ENCODE assay signal across 7 mouse cellular contexts in genomic region chr10:128058601-128059151, GRCm38 (mm10). TPM values are rescaled to one million over a fixed set of nuclear protein-coding genes. Genes with fewer than 3 reads are reported as not detected.
A peak's percentile ranks its signal among the peaks of the same experiment; 100 is the strongest.
DNase-seq lines count a peak whose midpoint lies in the region; ATAC-seq and TF ChIP-seq lines count a peak whose summit lies in the region.

Gene Ptges3 (plus strand): TSS chr10:128058954.

- H3K4me2 ChIP-seq in intestine, postnatal 0 days (replicated peaks; ENCODE audit: low read depth): peak within 1 kb of the TSS; percentile 78
- peak within 1 kb of the TSS; percentile 68 for H3K4me2 ChIP-seq in midbrain, embryonic 12.5 days (replicated peaks)

- peak within 1 kb of the TSS; percentile 97 for H3K27ac ChIP-seq in intestine, postnatal 0 days (ENCODE audit: low read depth, low read length)
- peak within 1 kb of the TSS; percentile 99 for H3K27ac ChIP-seq in midbrain, embryonic 12.5 days (replicated peaks)
- peak within 1 kb of the TSS; percentile 87 for H3K27ac ChIP-seq in small intestine, adult 2 months (ENCODE audit: insufficient read depth, low read depth, low read length)

- H3K9me3 ChIP-seq in intestine, postnatal 0 days (ENCODE audit: control insufficient read depth): no peaks in the 10 kb centered on the region
- no peaks in the 10 kb centered on the region for H3K9me3 ChIP-seq in midbrain, embryonic 12.5 days

- H3K9ac ChIP-seq in intestine, postnatal 0 days (ENCODE audit: low read depth, low read length): peak within 1 kb of the TSS; percentile 92
- peak within 1 kb of the TSS; percentile 92 for H3K9ac ChIP-seq in midbrain, embryonic 12.5 days (replicated peaks)

- DNase-seq in adrenal gland, adult 8-10 months: peak; percentile 92
- DNase-seq in embryo, embryonic 9.5 days (ENCODE audit: extremely low spot score): peak; percentile 98
- DNase-seq in gonadal fat pad, adult 2 months (ENCODE audit: low read depth): no peak
- peak; percentile 100 for DNase-seq in left cerebral cortex, postnatal 4 days

- WGBS in intestine, postnatal 0 days: under 1% methylated on average over 52 of the region's 72 CpGs
- under 1% methylated on average over 46 of the region's 72 CpGs for WGBS in midbrain, embryonic 12.5 days
- under 1% methylated on average over 72 of the region's 72 CpGs for WGBS in small intestine, adult 2 months

- no peaks in the 10 kb centered on the region for H3K27me3 ChIP-seq in intestine, postnatal 0 days (replicated peaks; ENCODE audit: control insufficient read depth, insufficient read depth, low read length)
- no peaks in the 10 kb centered on the region for H3K27me3 ChIP-seq in midbrain, embryonic 12.5 days
- no peaks in the 10 kb centered on the region for H3K27me3 ChIP-seq in small intestine, adult 2 months (ENCODE audit: control insufficient read depth, insufficient read depth, low read length)

- intact Hi-C loops in left cerebral cortex, postnatal 4 days (cut with DNase I): no loop called here

- 0 out of 2 replicates have a peak, but pooled peaks cover 3% of the 10 kb centered on the region for H3K4me1 ChIP-seq in intestine, postnatal 0 days (replicated peaks; ENCODE audit: control insufficient read depth, insufficient read depth, low read length)
- H3K4me1 ChIP-seq in midbrain, embryonic 12.5 days: peaks cover 23% of the 10 kb centered on the region
- peaks cover 3% of the 10 kb centered on the region; the same call in 1 of the 2 replicates for H3K4me1 ChIP-seq in small intestine, adult 2 months (ENCODE audit: control insufficient read depth, insufficient read depth, insufficient read length, low read length)

- peak within 1 kb of the TSS; percentile 71 for H3K4me3 ChIP-seq in intestine, postnatal 0 days (ENCODE audit: low read depth, low read length)
- H3K4me3 ChIP-seq in midbrain, embryonic 12.5 days: peak within 1 kb of the TSS; percentile 90
- peak within 1 kb of the TSS; percentile 81 for H3K4me3 ChIP-seq in small intestine, adult 2 months (ENCODE audit: low read depth, low read length)

- peak; percentile 91 for ATAC-seq in intestine, postnatal 0 days
- ATAC-seq in midbrain, embryonic 12.5 days (ENCODE audit: low FRiP score, low read depth): peak; percentile 92

- no peak for TF ChIP-seq CTCF in intestine, postnatal 0 days (IDR thresholded peaks at IDR 0.05; ENCODE audit: low read depth)
- no peak for TF ChIP-seq CTCF in small intestine, adult 2 months (IDR thresholded peaks at IDR 0.05; ENCODE audit: extremely low read depth, insufficient read length, insufficient replicate concordance, low read depth, low read length)

- H3K36me3 ChIP-seq in intestine, postnatal 0 days (ENCODE audit: control insufficient read depth, insufficient read depth): 0 out of 2 replicates have a peak, but pooled peaks cover 3% of the 10 kb centered on the region
- peaks cover 10% of the 10 kb centered on the region; the same call in 1 of the 2 replicates for H3K36me3 ChIP-seq in midbrain, embryonic 12.5 days
- peaks cover 3% of the 10 kb centered on the region; the same call in 1 of the 2 replicates for H3K36me3 ChIP-seq in small intestine, adult 2 months (ENCODE audit: control insufficient read depth, insufficient read depth, low read length)

- no peak; the same call in 1 of the 2 replicates for TF ChIP-seq POLR2A in small intestine, adult 2 months (IDR thresholded peaks at IDR 0.05; ENCODE audit: low read depth, low read length)

RNA-seq across cellular contexts. Expression of gene Ptges3, which starts in this region (rescaled TPM):
- total RNA-seq in adrenal gland, adult 8-10 months (2022): 100 to 1,000 TPM; 128 to 203 (median 146) TPM
- 21.0 and 41.0 TPM in 2 replicates for polyA plus RNA-seq in gonadal fat pad, adult 2 months (2012; rRNA removed)
- polyA plus RNA-seq in intestine, postnatal 0 days (2015; fragmentation: Nextera tagmentation; extraction: Ambion mirVana): 264 and 269 TPM in 2 replicates
- 100 to 1,000 TPM; 179 to 184 TPM for total RNA-seq in left cerebral cortex, postnatal 4 days (2021)
- polyA plus RNA-seq in midbrain, embryonic 12.5 days (2016; fragmentation: Nextera tagmentation; extraction: Ambion mirVana): 545 and 553 TPM in 2 replicates
- 27.7 and 38.1 TPM in 2 replicates for polyA plus RNA-seq in small intestine, adult 2 months (2012; rRNA removed)
